Mouse (Mus musculus): ENCODE measurements around the gene Slc5a7.

Gene Slc5a7

GRCm38 (mm10) chr17:54298934-54299333 lies at the start of gene Slc5a7:
Gene Slc5a7, minus strand, starts transcription at chr17:54299034.
- no peak for DNase-seq

- no peak for DNase-seq
Measured at GRCm38 (mm10) chr17:54347672-54348071, 48.8 kb upstream of the Slc5a7 start.

GRCm38 (mm10) chr17:54343395-54343794 lies 44.6 kb upstream of the Slc5a7 start:
- peak; percentile 20 for DNase-seq

- DNase-seq = no peak
Measured at GRCm38 (mm10) chr17:54298232-54298924, 456 bp downstream of the Slc5a7 start.

GRCm38 (mm10) chr17:54250783-54251182 lies 48.1 kb downstream of the Slc5a7 start:
- no peak for DNase-seq

GRCm38 (mm10) chr17:54243650-54244300 lies 55.1 kb downstream of the Slc5a7 start:
- DNase-seq = no peak

GRCm38 (mm10) chr17:54239435-54239834 lies 59.4 kb downstream of the Slc5a7 start:
- DNase-seq = no peak

All from cerebellum, adult 9-10 months (tissue).